Mouse (Mus musculus): ENCODE data around the gene Arhgap27. TPM values are rescaled to one million over a fixed set of nuclear protein-coding genes. Genes with fewer than 3 reads are reported as not detected.

The Arhgap27 gene
- total RNA-seq, 2 experiments from 2014 or later = 20.1 to 21.9 TPM

GRCm38 (mm10) chr11:103357710-103358109, 5.8 kb downstream of the Arhgap27 start:
- ATAC-seq (ENCODE audit: poor library complexity, severe bottlenecking) = no peak

GRCm38 (mm10) chr11:103356938-103357670, 6.4 kb downstream of the Arhgap27 start:
- ATAC-seq (ENCODE audit: poor library complexity, severe bottlenecking) = no peak

- ATAC-seq (ENCODE audit: poor library complexity, severe bottlenecking) = no peak
Observed at GRCm38 (mm10) chr11:103356032-103356571, 7.4 kb downstream of the Arhgap27 start.

- ATAC-seq (ENCODE audit: poor library complexity, severe bottlenecking) = no peak
Observed at GRCm38 (mm10) chr11:103355251-103355650, 8.2 kb downstream of the Arhgap27 start.

- ATAC-seq (ENCODE audit: poor library complexity, severe bottlenecking) = no peak
Observed at GRCm38 (mm10) chr11:103354033-103354432, 9.5 kb downstream of the Arhgap27 start.

- no peak for ATAC-seq (ENCODE audit: poor library complexity, severe bottlenecking)
Observed at GRCm38 (mm10) chr11:103352239-103352814, 11.2 kb downstream of the Arhgap27 start.

- ATAC-seq (ENCODE audit: poor library complexity, severe bottlenecking) = no peak; the same call in 1 of the 2 replicates
Observed at GRCm38 (mm10) chr11:103350711-103351315, 12.7 kb downstream of the Arhgap27 start.

GRCm38 (mm10) chr11:103349699-103350098, 13.8 kb downstream of the Arhgap27 start:
- no peak for ATAC-seq (ENCODE audit: poor library complexity, severe bottlenecking)

GRCm38 (mm10) chr11:103346657-103347056, 16.8 kb downstream of the Arhgap27 start:
- ATAC-seq (ENCODE audit: poor library complexity, severe bottlenecking) = peak; percentile 41

- ATAC-seq (ENCODE audit: poor library complexity, severe bottlenecking) = no peak
Observed at GRCm38 (mm10) chr11:103346236-103346635, 17.3 kb downstream of the Arhgap27 start.

GRCm38 (mm10) chr11:103345408-103346091, 17.9 kb downstream of the Arhgap27 start:
- ATAC-seq (ENCODE audit: poor library complexity, severe bottlenecking) = no peak

- peak; percentile 77 for ATAC-seq (ENCODE audit: poor library complexity, severe bottlenecking)
Observed at GRCm38 (mm10) chr11:103344494-103345332, 18.8 kb downstream of the Arhgap27 start.

- no peak for ATAC-seq (ENCODE audit: poor library complexity, severe bottlenecking)
Observed at GRCm38 (mm10) chr11:103343881-103344280, 19.6 kb downstream of the Arhgap27 start.

GRCm38 (mm10) chr11:103343063-103343462, 20.4 kb downstream of the Arhgap27 start:
- ATAC-seq (ENCODE audit: poor library complexity, severe bottlenecking) = no peak

- no peak for ATAC-seq (ENCODE audit: poor library complexity, severe bottlenecking)
Observed at GRCm38 (mm10) chr11:103340677-103341076, 22.8 kb downstream of the Arhgap27 start.

- ATAC-seq (ENCODE audit: poor library complexity, severe bottlenecking) = no peak
Observed at GRCm38 (mm10) chr11:103340130-103340529, 23.4 kb downstream of the Arhgap27 start.

GRCm38 (mm10) chr11:103339414-103340119, 23.9 kb downstream of the Arhgap27 start:
- ATAC-seq (ENCODE audit: poor library complexity, severe bottlenecking) = no peak

- no peak for ATAC-seq (ENCODE audit: poor library complexity, severe bottlenecking)
Observed at GRCm38 (mm10) chr11:103338671-103339070, 24.8 kb downstream of the Arhgap27 start.

GRCm38 (mm10) chr11:103338119-103338518, 25.4 kb downstream of the Arhgap27 start:
- no peak for ATAC-seq (ENCODE audit: poor library complexity, severe bottlenecking)

GRCm38 (mm10) chr11:103337180-103337579, 26.3 kb downstream of the Arhgap27 start:
- ATAC-seq (ENCODE audit: poor library complexity, severe bottlenecking) = no peak

Measured in megakaryocyte, adult 5-6 weeks (primary cell).